Mouse (Mus musculus) kidney, adult 8-10 months (tissue): ENCODE results near the gene Fam189b.

Experiments
- DNase-seq, 2 experiments: peaks; one replicate each; pipeline ENCODE4 v3.0.0; 2022

Gene Fam189b

GRCm38 (mm10) chr3:89166945-89167344 lies 16.0 kb upstream of the Fam189b start:
- DNase-seq = no peak

GRCm38 (mm10) chr3:89174844-89175243 lies 8.1 kb upstream of the Fam189b start:
- no peak for DNase-seq

- DNase-seq = no peak
These were observed 7.4 kb upstream of the Fam189b start for GRCm38 (mm10) chr3:89175544-89175943.

- DNase-seq = no peak
These were observed 6.5 kb upstream of the Fam189b start for GRCm38 (mm10) chr3:89176421-89176820.

- DNase-seq = peak; percentile 90 to 94
These were observed 5.5 kb upstream of the Fam189b start, which contains the start of gene Scamp3 for GRCm38 (mm10) chr3:89177242-89178106. TSS of gene Scamp3 (plus strand) at chr3:89177473.

- no peak for DNase-seq
These were observed 4.9 kb upstream of the Fam189b start for GRCm38 (mm10) chr3:89178107-89178385.

- DNase-seq = no peak
These were observed 3.9 kb upstream of the Fam189b start for GRCm38 (mm10) chr3:89179056-89179455.

- DNase-seq = no peak
These were observed 1.0 kb upstream of the Fam189b start for GRCm38 (mm10) chr3:89181749-89182500.

- no peak for DNase-seq
These were observed 349 bp upstream of the Fam189b start for GRCm38 (mm10) chr3:89182531-89183057.

- DNase-seq = no peak
These were observed 994 bp downstream of the Fam189b start for GRCm38 (mm10) chr3:89183959-89184315.

GRCm38 (mm10) chr3:89187197-89187596 lies 4.3 kb downstream of the Fam189b start:
- DNase-seq = no peak

GRCm38 (mm10) chr3:89187690-89188477 lies 4.9 kb downstream of the Fam189b start:
- no peak for DNase-seq

GRCm38 (mm10) chr3:89188478-89188875 lies 5.5 kb downstream of the Fam189b start:
- DNase-seq = no peak

GRCm38 (mm10) chr3:89190436-89190835 lies 7.5 kb downstream of the Fam189b start:
- DNase-seq = no peak

GRCm38 (mm10) chr3:89193351-89193750 lies 10.4 kb downstream of the Fam189b start:
- DNase-seq = no peak

GRCm38 (mm10) chr3:89193853-89194252 lies 10.9 kb downstream of the Fam189b start:
- peak in 1 of 2 experiments; percentile 45 for DNase-seq

GRCm38 (mm10) chr3:89195979-89196877 lies 13.3 kb downstream of the Fam189b start:
- peak; percentile 84 to 91 for DNase-seq

- DNase-seq = no peak
These were observed 16.9 kb downstream of the Fam189b start for GRCm38 (mm10) chr3:89199839-89200238.

- peak; percentile 82 to 88 for DNase-seq
These were observed 19.6 kb downstream of the Fam189b start, which contains the start of gene Gba for GRCm38 (mm10) chr3:89202253-89203141. TSS of gene Gba (plus strand) at chr3:89202928.

- DNase-seq = no peak
These were observed 20.2 kb downstream of the Fam189b start for GRCm38 (mm10) chr3:89203142-89203514.

- no peak for DNase-seq
These were observed 23.1 kb downstream of the Fam189b start for GRCm38 (mm10) chr3:89206079-89206478.
